Mouse (Mus musculus) T-cell, adult 2 months (primary cell): Measurements from ENCODE around the gene Sphk1.
"Not testable (repeated sequence)": the region's sequence is repeated elsewhere in the genome, so short reads cannot be mapped to it uniquely, and the experiment has no call there.

Source experiments
- DNase-seq: peaks from one replicate; pipeline ENCODE4 v3.0.0; 2022; ENCODE audit warnings: low spot score

Gene Sphk1

DNA sequence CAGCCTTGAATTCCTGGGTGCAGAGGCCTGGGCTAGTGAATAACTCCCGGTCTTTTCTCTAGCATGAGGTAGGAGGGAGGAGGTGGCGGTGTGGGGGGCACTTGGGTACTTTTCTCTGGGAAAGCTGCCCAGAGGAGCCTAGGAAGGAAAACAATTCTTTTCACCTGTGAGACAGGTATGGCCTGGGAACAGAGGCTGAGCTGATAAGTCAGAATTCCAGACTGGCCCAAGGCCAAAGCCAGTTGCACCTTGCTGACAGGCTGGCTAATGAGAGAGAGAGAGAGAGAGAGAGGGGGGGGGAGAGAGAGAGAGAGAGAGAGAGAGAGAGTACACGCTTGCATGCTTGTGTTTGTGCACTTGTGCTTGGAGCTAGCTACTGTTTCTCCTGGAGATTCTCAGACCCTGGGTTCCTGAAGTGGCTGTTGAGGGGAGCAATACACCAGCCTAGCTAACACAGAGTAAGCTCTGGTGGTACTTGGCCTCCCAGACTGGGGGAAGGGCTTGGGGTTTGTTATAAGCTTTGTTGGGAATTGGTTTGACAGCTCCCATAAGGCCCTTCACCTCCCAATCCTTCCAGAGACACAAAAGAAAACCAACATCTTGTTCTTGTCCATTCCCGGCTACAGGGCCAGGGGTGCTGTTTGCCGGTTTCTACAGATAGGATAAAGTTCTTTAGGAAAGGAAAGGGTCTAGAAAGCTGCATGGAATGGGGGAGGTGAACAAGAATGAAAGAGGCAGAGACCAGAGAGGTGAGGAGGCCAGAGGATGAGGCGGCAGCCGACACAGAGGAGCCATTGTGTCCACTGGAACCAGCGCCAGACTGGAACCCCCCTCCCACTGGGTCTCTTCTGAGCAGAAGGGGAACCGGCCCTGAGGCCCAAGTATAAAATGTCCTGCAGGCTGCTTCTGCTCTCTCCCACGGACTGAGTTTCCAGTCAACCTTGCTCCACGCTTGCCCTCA lies at the start of gene Sphk1:
Gene Sphk1 (plus strand): TSS at position 739 of the 961 bp plus-strand sequence.
- DNase-seq = no peak

DNA sequence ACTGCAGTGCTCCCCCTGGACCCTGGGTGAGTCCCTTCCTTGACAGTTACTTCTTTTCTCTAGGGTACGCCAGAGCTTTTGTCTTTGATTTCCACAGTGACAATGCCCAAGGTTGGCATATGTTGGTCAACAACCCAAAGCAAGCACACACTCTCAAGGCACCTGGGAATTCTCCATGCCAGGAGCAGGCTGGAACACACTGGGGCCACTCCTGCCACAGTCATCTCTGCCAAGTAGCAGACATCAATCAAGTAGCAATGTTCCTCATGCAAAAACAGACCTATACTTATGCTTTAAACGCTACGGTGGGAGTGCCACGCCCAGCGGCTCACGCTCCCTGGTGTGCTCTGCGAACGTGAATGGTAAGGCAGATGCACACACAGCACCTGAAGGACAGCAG lies 49.8 kb upstream of the Sphk1 start:
- no peak for DNase-seq

DNA sequence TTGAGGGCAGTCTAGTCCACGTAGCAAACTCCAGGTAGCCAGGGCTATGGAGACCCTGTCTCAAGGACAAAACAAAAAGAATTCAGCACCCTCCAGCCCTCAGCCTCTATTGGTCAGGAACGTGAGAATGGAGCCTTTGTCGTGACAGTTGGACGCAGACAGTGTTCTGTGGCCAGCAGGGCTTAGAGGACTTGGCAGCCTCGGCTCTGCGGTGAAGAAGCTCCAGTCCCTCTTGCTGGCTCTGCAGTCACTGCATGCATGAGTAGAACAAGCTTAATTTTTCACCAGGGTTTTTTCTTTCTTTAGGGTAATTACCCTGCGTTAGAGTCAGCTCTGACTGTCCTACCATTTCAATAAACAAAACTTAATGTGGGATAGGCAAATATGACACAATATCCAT lies 48.9 kb upstream of the Sphk1 start:
- no peak for DNase-seq

DNA sequence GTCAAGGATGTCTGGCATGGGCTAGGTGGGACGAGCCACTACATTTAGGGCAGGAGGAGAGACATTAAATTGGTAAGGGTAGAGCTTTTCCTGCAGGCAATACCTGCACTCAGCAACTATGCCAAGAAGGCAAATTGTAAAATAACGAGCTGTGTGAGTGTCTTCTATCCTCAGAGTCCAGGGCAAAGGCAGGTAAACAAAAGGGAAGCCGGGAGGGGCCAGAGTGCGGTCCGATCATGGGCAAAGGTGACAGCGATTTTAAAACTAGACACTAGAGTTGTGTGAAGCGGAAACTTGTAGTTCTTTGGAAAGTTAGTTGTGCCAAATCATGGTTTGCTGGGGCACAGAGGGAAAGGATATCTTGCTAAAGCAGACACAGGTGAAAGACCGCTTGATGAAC lies 46.5 kb upstream of the Sphk1 start:
- no peak for DNase-seq

DNA sequence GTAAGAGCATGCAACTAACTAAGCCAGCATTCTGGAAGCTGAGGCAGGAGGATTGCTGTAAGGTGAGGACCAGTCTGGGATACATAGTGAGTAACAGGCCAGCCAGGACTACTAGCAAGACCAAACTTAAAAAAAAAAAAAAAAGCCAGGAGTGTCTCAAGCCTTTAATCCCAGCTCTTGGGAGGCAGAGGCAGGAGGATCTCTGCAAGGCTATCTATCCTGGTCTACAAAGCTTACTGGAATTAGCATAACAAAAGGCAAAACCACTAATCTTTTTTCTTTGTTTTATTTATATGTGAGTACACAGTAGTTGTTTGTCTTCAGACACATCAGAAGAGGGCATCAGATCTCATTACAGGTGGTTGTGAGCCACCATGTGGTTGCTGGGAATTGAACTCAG lies 42.5 kb upstream of the Sphk1 start:
- DNase-seq = no peak

DNA sequence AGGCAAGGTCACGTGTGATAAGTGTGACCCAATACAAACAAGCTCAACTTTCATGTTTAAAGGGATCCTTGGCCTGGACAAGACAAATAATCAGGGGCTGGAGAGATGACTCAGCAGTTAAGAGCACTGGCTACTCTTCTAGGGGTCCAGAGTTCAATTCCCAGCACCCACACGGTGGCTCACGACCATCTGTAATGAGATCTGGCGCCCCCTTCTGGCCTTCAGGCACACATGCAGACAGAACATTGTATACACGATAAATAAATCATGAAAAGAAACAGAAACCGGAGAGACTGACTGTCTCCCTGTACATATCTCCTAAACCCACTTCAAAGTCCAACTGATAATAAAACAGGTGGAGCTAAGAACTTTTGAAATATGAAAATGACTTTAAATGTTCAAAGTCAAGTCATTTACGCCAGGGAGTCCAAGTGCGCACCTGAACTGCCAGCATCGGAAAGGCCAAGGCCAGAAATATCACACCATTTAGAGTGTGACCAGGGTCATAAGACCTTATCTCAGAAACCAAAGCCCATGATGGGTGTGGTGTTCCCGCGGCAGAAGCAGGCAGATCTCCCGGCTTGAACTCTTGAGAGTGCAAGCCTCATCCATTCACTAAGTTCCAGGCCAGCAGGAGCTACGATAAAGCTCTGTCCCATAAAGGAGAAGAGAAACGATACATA lies 41.9 kb upstream of the Sphk1 start:
- DNase-seq = peak; percentile 38

DNA sequence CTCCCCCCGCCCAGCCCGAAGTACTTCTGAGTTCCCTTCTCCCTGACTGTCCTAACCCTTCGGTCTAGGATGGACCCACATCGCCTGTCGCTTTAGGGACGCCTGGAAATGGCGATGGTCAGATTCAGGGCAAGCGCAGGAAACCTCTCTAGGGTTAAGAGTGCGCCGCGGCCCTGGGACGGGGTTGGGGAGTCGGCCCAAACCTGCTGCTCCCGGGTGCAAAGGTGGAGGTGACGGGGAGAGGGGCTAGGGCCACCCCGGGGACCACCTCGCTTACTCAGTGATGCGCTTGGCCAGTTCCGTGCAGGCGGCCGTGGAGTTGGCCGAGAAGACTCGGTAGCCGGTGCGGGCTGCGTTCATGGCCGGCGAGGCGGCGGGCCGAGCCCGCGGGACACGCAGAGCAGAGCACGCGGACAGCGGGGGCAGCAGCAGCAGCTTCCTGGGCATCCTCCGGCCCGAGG lies 40.9 kb upstream of the Sphk1 start:
- DNase-seq = peak; percentile 2

DNA sequence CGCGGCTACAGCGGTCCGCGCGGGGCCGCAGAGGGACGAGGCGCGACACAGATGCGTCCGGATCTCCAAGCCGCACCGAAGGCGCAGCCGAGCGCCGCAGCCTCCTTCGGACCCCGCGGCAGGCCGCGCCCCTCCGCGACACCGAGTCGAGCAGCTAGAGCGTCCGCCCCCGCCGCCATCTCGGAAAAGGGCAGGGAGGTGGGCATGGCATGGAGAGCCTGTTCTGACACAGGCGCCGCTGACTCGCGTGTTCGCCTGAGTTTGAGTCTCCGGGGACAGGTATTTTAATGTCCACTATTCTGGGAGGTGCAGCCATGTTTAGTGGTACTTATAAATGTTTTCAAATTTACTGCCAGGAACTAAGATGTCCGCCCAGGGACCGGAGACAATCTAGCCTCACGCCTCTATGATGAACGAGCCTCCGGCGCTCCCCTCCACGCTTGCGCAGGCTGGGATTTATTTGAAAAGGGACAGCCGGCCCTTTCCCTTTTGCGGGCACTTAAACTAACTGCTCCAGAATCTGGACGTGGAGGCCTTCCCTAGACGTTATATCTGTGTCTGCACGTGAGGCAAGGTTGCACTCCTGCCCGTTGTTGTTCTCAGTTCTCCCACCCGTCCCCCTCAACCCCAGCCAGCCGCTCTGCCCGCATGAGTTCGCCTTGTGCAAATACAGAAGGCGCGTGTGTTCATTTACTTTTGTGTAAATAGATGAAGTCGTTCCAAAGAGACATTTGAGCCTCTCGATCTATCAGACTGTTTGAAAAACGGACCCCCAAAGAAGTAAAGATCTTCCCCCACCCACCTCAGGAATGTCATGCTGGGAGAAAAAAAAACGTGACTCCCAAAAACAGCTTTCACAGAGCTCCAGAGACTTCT lies 40.3 kb upstream of the Sphk1 start:
- DNase-seq = peak; percentile 83

DNA sequence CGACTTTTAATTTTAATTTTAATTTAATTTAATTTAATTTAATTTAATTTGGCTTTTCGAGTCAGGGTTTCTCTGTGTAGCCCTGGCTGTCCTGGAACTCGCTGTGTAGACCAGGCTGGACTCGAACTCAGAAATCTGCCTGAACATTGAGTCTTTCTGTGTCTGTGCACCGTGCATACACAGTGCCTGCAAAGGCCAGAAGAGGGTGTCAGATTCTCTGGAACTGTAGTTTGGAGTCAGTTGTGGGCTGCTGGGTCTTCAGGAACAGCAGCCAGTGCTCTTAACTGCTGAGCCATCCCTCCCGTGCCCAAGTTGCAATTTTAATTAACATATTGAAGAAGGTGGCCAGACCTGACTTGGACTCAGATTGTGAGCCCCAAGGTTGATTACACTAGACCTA lies 39.4 kb upstream of the Sphk1 start:
- no peak for DNase-seq

DNA sequence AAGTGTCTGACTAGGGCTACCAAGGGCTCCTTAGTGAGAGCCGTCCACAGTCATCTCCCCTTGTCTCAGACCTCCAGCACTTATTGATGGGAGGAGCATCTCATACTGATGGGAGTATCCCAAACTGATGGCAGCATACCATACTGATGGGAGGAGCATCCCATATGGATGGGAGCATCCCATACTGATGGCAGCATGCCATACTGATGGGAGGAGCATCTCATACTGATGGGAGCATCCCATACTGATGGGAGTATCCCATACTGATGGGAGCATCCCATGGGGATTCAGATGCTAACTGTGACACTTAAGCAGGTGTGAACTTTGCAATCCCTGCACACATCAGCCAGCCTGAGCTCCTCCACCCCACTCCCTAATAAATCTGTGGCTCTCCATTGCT lies 38.2 kb upstream of the Sphk1 start:
- DNase-seq = not testable (repeated sequence)

DNA sequence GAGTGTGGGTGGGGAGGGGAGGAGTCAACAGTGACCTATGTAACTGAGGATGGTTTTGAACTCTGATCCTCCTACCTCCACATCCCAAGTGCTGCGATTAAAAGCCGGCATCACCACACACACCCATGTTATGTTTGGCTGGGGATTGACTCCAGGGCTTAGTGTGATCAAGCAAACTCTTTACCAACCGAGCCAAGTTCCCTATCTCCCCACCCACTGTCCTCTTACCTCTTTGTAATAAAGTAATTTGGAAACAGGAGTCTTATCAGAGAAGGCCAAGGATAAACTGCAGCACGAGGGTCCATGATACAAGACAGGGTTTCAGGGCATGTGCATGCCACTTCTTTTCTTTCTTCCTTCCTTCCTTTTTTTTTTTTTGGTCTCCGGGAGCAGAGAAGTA lies 37.5 kb upstream of the Sphk1 start:
- no peak for DNase-seq

DNA sequence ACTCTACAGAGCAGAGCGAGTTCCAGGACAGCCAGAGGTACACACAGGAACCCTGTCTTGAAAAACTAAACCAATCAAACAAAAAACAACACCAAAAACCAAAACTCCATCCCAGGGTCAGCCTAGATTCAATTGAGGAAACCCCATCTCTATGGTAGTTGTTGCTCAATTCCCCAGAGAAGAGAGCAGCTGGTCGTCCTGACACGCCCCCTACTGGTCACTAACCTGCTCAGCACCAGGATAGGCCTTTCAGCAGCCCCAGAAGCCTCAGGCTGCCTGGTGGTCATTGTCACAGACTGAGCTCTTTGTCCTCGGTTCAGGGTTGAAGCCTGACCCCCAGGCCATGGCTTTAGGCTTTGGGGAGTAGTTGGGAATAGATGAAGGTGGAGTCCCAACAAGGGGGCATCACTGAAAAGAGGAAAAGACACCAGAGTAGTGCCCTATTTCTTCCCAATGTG lies 36.9 kb upstream of the Sphk1 start, which contains the start of gene Prpsap1:
Gene Prpsap1 (minus strand): TSS at position 408 of the 458 bp plus-strand sequence.
- peak; percentile 36 for DNase-seq

DNA sequence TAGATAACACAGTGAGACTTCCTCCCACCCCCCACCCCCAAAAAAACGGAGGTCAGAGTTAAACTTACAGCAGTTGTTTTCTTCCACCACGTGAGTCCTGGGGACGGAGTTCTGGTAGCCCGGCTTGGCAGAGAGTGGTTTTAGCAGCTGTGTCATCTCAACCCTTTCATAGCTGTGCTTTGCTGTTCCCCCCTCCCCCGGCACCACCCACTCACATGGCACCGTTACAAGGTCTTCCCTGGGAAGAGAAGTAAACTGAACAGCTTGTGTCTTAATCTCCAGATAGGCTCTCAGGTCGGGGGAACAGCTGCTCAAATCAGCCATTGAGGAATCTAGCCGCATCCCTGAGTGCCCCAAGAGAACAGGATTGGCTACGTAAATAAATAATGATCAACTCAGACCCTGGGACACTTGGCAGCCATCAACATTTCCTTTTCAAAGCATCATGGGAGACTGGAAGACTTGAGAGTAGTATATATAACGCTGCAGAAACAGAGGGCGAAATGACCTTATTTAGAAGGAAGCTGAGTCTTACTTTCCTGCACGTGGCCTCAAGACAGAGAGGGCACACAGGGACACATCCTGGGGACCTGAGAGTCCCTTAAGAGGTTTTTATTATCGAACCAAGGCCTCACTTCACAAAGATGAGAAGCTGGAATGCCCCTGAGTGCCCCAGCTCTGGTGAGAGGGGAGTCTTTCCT lies 36.1 kb upstream of the Sphk1 start:
- DNase-seq = no peak

DNA sequence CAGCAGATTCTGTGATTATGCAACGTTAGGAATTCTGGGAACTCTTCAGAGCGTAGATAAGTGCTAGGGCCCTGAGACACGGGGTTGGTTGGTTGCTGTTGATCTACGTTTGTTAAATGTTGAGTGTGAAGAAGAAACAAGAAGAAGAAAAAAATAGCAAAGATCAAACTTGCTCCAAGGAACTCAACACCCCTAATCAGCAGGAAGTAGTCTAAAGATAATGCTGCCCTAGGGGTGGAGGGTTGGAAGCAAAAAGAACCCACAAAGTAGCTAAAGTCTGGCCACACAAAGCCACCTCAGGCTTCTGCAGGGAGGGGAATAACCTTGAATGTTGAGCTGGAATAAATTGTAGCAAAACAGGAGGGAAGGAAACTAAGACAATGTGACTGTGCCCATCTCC lies 33.4 kb upstream of the Sphk1 start:
- DNase-seq = no peak

DNA sequence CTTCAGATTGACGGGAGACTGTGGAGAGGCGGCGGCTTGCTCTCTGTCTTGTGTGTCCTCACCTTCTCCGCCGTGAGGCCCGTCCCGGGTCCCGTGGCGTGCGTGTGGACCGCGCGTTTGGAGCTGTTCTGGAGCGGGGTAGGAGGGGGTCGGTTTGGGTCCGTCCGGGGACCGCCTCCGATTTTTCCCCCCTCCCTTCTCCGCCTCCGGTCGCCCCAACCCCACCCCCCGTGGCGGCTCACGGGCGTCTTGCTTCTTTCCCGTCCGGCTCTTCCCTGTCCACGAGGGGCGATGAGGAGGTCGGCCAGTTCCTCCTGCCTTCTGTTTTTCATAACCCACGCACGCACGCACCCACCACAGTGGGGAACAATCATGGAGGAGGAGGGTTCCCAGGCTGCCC lies 32.1 kb upstream of the Sphk1 start:
- no peak for DNase-seq

DNA sequence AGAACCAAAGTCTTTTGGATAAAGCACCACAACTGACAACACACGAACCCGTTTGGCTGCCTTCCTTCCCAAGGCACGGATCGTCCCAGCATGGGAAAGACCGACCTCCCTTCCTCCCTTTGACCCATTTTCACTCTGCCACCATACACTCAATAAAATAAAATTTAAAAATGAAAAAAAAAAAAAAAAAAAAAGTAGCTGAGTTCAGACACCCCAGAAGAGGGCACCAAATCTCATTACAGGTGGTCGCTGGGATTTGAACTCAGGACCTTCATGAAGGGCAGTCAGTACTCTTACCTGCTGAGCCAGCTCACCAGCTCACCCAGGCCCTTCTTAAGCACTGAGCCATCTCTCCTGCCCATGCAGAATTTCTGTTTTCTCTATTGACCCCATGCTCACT lies 31.7 kb upstream of the Sphk1 start:
- no peak for DNase-seq

DNA sequence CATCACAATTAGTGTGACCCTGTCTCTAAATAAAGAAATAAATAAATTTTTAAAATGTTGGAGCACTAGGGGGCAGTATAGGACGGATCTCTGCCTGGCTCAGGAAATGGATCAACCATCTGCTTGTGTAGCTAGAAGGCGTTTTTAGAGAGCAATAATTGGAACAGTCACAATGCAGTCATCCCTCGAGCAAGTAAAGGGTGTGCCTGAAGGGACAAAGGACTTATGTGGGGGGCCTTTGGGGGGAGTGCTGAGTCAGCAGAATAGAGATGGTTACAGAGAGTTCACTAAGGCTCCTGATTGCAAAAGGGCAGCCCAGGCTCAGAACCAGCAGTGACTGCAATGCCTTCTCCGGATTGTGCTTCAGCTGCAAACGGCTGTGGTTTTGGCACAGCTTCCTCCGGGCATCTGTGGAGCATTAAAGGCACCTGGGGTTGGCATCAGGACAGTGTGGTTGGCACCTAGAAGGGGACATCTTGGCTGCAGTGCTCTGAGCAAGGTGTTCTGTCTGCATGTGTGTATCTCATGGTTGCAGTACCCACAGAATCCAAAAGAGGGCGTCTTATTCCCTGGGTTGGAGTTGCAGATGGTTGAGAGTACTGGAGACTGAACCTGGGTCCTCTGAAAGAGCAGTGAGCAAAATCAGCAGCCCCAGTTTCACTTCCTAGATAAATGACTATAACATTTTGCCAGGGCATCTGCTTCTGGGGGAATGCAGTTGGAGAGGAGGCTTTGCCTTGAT lies 29.5 kb upstream of the Sphk1 start:
- no peak for DNase-seq

DNA sequence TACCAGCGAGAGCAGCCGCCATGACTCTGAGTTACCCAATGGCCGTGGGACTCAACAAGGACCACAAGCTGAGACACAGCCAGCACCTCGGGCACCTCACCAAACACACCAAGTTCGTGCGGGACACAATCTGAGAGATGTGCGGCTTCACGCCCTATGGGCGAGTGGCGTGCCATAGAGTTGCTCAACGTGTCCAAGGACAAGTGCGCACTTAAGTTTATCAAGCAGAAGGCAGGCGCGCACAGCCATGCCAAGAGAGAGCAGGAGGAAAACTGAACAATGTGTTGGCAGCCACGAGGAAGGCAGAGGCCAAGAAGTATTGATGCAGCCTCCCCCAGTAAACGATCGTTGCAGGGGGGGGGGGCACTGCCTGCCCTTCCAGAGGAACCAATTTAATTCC lies 26.2 kb upstream of the Sphk1 start:
- DNase-seq = no peak

DNA sequence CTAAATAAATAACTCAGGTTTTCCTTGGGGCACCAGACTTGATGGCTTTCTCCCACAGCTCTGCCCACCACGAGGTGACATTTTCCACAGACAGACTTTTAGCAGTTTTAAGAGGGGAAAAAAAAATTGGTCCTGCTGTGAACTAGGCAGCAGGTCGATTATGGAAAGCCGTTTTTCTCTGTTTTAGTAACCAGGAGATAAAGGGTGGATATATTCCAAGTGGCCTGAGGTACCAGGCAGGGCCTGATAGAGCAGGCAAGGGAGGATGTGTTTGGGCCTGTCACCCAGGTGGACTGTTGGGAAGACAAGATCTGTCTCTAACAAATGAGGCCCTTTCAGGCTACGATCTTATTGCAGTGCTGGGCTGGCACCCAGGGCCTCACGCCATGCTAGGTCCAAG lies 25.2 kb upstream of the Sphk1 start:
- no peak for DNase-seq

DNA sequence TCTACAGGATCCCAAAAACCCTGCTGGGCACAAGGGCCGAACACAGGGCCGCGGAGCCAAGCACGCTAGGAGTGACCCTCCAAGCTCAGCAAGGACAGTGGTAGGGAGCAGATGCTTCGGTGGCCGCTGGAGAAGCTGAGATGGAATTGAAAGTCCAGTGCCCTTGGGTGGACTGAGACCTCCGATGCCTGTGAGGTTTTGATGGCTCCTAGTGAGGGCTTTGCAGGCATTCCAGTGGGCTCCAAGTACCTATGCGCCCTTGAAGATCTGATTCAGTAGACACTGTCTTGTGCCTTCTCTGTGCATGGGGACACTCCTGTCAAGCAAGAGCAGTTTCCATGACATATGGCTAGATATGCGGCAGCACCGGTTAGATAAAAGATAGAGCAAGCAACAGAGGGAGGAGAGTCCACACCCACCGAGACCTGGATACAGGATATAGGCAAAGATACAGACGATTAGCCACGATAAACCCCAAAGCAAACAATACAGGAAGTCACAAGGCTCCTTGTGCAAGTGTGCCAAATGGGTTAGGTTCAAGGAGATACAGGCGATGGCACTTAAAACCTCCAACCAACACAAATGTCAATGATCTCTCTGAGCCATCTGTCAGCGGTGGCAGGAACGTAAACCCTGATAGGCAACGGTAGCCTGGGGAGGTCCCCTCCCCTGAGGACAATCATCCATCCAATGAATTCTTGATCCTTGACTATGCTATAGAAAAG lies 24.4 kb upstream of the Sphk1 start:
- no peak for DNase-seq
